Mouse (Mus musculus) urinary bladder, postnatal 14 days (tissue): ENCODE data around the gene Sobp.
A peak's percentile ranks its signal among the peaks of the same experiment; 100 is the strongest.

Experiments used
- DNase-seq: peaks from one replicate; pipeline ENCODE4 v3.0.0; 2021; ENCODE audit warnings: low spot score

The Sobp gene

GRCm38 (mm10) chr10:42994331-42994782 is 180.0 kb downstream of the Sobp start:
- DNase-seq, result no peak

GRCm38 (mm10) chr10:42991018-42991417 is 183.3 kb downstream of the Sobp start:
- no peak for DNase-seq

- peak; percentile 56 for DNase-seq
Observed at GRCm38 (mm10) chr10:42989910-42990309, 184.4 kb downstream of the Sobp start.

GRCm38 (mm10) chr10:42988627-42989026 is 185.7 kb downstream of the Sobp start:
- no peak for DNase-seq

- DNase-seq, result peak; percentile 39
Observed at GRCm38 (mm10) chr10:42987594-42988052, 186.7 kb downstream of the Sobp start.

GRCm38 (mm10) chr10:42984886-42985285 is 189.4 kb downstream of the Sobp start:
- DNase-seq, result no peak

GRCm38 (mm10) chr10:42980999-42981757 is 193.2 kb downstream of the Sobp start:
- no peak for DNase-seq

GRCm38 (mm10) chr10:42978346-42978745 is 196.0 kb downstream of the Sobp start:
- DNase-seq, result no peak

GRCm38 (mm10) chr10:42976577-42976976 is 197.8 kb downstream of the Sobp start:
- no peak for DNase-seq

- DNase-seq, result no peak
Observed at GRCm38 (mm10) chr10:42973537-42973936, 200.8 kb downstream of the Sobp start.

- peak; percentile 69 for DNase-seq
Observed at GRCm38 (mm10) chr10:42972504-42973172, 201.7 kb downstream of the Sobp start.

- no peak for DNase-seq
Observed at GRCm38 (mm10) chr10:42968332-42968731, 206.0 kb downstream of the Sobp start.

GRCm38 (mm10) chr10:42963061-42963460 is 211.3 kb downstream of the Sobp start:
- DNase-seq, result no peak

GRCm38 (mm10) chr10:42962655-42963054 is 211.7 kb downstream of the Sobp start:
- DNase-seq, result peak; percentile 72

- no peak for DNase-seq
Observed at GRCm38 (mm10) chr10:42962181-42962601, 212.1 kb downstream of the Sobp start.

- no peak for DNase-seq
Observed at GRCm38 (mm10) chr10:42961771-42962170, 212.6 kb downstream of the Sobp start.

GRCm38 (mm10) chr10:42958686-42959085 is 215.6 kb downstream of the Sobp start:
- no peak for DNase-seq

- DNase-seq, result peak; percentile 73
Observed at GRCm38 (mm10) chr10:42957881-42958651, 216.3 kb downstream of the Sobp start.

GRCm38 (mm10) chr10:42955205-42955604 is 219.1 kb downstream of the Sobp start:
- no peak for DNase-seq

- DNase-seq, result no peak
Observed at GRCm38 (mm10) chr10:42953601-42954000, 220.7 kb downstream of the Sobp start.
